Mouse (Mus musculus) stomach, embryonic 16.5 days (tissue): ENCODE measurements around the gene Plppr5. TPM values are rescaled to one million over a fixed set of nuclear protein-coding genes. Genes with fewer than 3 reads are reported as not detected.

Experiments
- ATAC-seq: fragments of 200-750 bp; cut with Nextera tagmentation; 2 replicates; pipeline ENCODE4 v1.8.0; 2017; ENCODE audit warnings: moderate number of reproducible peaks, moderate TSS enrichment; ENCODE audit not compliant: insufficient read depth, low FRiP score
- H3K27ac ChIP-seq: fragments of 300-500 bp; sonication (generic); 2 replicates; pipeline ENCODE4 v1.5.1; 2014; ENCODE audit warnings: low read length
- H3K27me3 ChIP-seq: fragments of 300-500 bp; sonication (generic); 2 replicates; pipeline ENCODE4 v1.6.1; 2014; ENCODE audit warnings: low read length, control low read depth, mixed read lengths; ENCODE audit not compliant: control insufficient read depth, insufficient read depth
- H3K36me3 ChIP-seq: fragments of 300-500 bp; sonication (generic); 2 replicates; pipeline ENCODE4 v1.6.1; 2014; ENCODE audit warnings: low read length; ENCODE audit not compliant: control insufficient read depth, insufficient read depth
- H3K4me1 ChIP-seq: fragments of 300-500 bp; sonication (generic); 2 replicates; pipeline ENCODE4 v1.6.1; 2014; ENCODE audit warnings: low read length, control low read depth, mixed read lengths; ENCODE audit not compliant: control insufficient read depth, insufficient read depth
- H3K4me2 ChIP-seq: fragments of 300-500 bp; sonication (generic); 2 replicates; pipeline ENCODE4 v1.6.1; 2014; ENCODE audit warnings: low read depth, low read length, mixed read lengths
- H3K4me3 ChIP-seq: fragments of 300-500 bp; sonication (generic); replicated peaks from 2 replicates; pipeline ENCODE4 v1.5.1; 2014; ENCODE audit warnings: mild to moderate bottlenecking, low read length
- H3K9ac ChIP-seq: fragments of 300-500 bp; sonication (generic); 2 replicates; pipeline ENCODE4 v1.6.1; 2014; ENCODE audit warnings: low read length
- H3K9me3 ChIP-seq: fragments of 300-500 bp; sonication (generic); replicated peaks from 2 replicates; pipeline ENCODE4 v1.6.1; 2016; ENCODE audit warnings: low read length, control low read depth; ENCODE audit not compliant: control insufficient read depth
- WGBS: fragments of 180-500 bp; shearing (Covaris S2); extraction: QIAGEN DNeasy Blood & Tissue Kit; methylation state at CpG from one replicate; pipeline ENCODE4 v1.1.7; 2014; 5-methylcytosine and 5-hydroxymethylcytosine counted together
- polyA plus RNA-seq: library from polyadenylated mRNA; unstranded; fragments of >200 nt; fragmentation: Nextera tagmentation; extraction: Ambion mirVana; gene quantifications from 2 replicates; pipeline ENCODE4 v1.2.1, GENCODE M21; 2015

Plppr5 gene
- polyA plus RNA-seq, 1 experiment from 2014 or later, result 2.3 TPM

GRCm38 (mm10) chr3:117603458-117603857 is 28.8 kb downstream of the Plppr5 start:
- Histone ChIP-seq H3K27me3 (no peaks in the 10 kb centered on the region), H3K4me1 (no peaks in the 10 kb centered on the region), H3K9me3 (no peaks in the 10 kb centered on the region), H3K4me3 (no peak overlapping the region), H3K4me2 (no peak overlapping the region), H3K9ac (no peak overlapping the region), H3K27ac (no peak overlapping the region), H3K36me3 (no peaks in the 10 kb centered on the region)
- no peak for ATAC-seq
- WGBS, result 72% methylated on average over 2 of the region's 2 CpGs

- Histone ChIP-seq H3K4me2 (no peak overlapping the region), H3K9me3 (no peaks in the 10 kb centered on the region), H3K4me3 (no peak overlapping the region), H3K27me3 (no peaks in the 10 kb centered on the region), H3K4me1 (no peaks in the 10 kb centered on the region), H3K27ac (peak overlapping the region; percentile 67), H3K36me3 (no peaks in the 10 kb centered on the region), H3K9ac (no peak overlapping the region)
- no peak for ATAC-seq
Measured at GRCm38 (mm10) chr3:117606383-117606782, 31.7 kb downstream of the Plppr5 start.

GRCm38 (mm10) chr3:117611453-117611852 is 36.8 kb downstream of the Plppr5 start:
- no peak overlapping the region for H3K4me2 ChIP-seq
- no peak overlapping the region for H3K27ac ChIP-seq
- H3K27me3 ChIP-seq, result no peaks in the 10 kb centered on the region
- no peak for ATAC-seq
- no peak overlapping the region for H3K4me3 ChIP-seq
- H3K36me3 ChIP-seq, result no peaks in the 10 kb centered on the region
- no peak overlapping the region for H3K9ac ChIP-seq
- H3K9me3 ChIP-seq, result no peaks in the 10 kb centered on the region
- 66% methylated on average over 5 of the region's 5 CpGs for WGBS
- no peaks in the 10 kb centered on the region for H3K4me1 ChIP-seq

GRCm38 (mm10) chr3:117614856-117615255 is 40.2 kb downstream of the Plppr5 start:
- no peaks in the 10 kb centered on the region for H3K36me3 ChIP-seq
- ATAC-seq, result no peak
- no peaks in the 10 kb centered on the region for H3K9me3 ChIP-seq
- no peaks in the 10 kb centered on the region for H3K27me3 ChIP-seq
- H3K27ac ChIP-seq, result no peak overlapping the region
- H3K4me3 ChIP-seq, result no peak overlapping the region
- no peak overlapping the region for H3K4me2 ChIP-seq
- WGBS, result 75% methylated on average over 1 of the region's 1 CpGs
- no peaks in the 10 kb centered on the region for H3K4me1 ChIP-seq
- H3K9ac ChIP-seq, result no peak overlapping the region

- 91% methylated on average over 13 of the region's 13 CpGs for WGBS
- Histone ChIP-seq H3K27ac (no peak overlapping the region), H3K4me3 (no peak overlapping the region), H3K36me3 (no peaks in the 10 kb centered on the region), H3K4me2 (no peak overlapping the region), H3K27me3 (no peaks in the 10 kb centered on the region), H3K4me1 (no peaks in the 10 kb centered on the region), H3K9me3 (no peaks in the 10 kb centered on the region), H3K9ac (no peak overlapping the region)
- no peak for ATAC-seq
Measured at GRCm38 (mm10) chr3:117625257-117626001, 50.8 kb downstream of the Plppr5 start.

- H3K9ac ChIP-seq, result no peak overlapping the region
- no peaks in the 10 kb centered on the region for H3K9me3 ChIP-seq
- H3K4me3 ChIP-seq, result no peak overlapping the region
- H3K36me3 ChIP-seq, result no peaks in the 10 kb centered on the region
- no peaks in the 10 kb centered on the region for H3K4me1 ChIP-seq
- H3K4me2 ChIP-seq, result no peak overlapping the region
- no peak for ATAC-seq
- H3K27me3 ChIP-seq, result no peaks in the 10 kb centered on the region
- H3K27ac ChIP-seq, result no peak overlapping the region
- 60% methylated on average over 3 of the region's 3 CpGs for WGBS
Measured at GRCm38 (mm10) chr3:117628799-117629198, 54.2 kb downstream of the Plppr5 start.

GRCm38 (mm10) chr3:117630332-117630731 is 55.7 kb downstream of the Plppr5 start:
- Histone ChIP-seq H3K27ac (no peak overlapping the region), H3K27me3 (no peaks in the 10 kb centered on the region), H3K9ac (no peak overlapping the region), H3K9me3 (no peaks in the 10 kb centered on the region), H3K36me3 (no peaks in the 10 kb centered on the region), H3K4me1 (no peaks in the 10 kb centered on the region), H3K4me3 (no peak overlapping the region), H3K4me2 (no peak overlapping the region)
- WGBS, result 37% methylated on average over 2 of the region's 2 CpGs
- no peak for ATAC-seq

GRCm38 (mm10) chr3:117648612-117649011 is 74.0 kb downstream of the Plppr5 start:
- H3K4me1 ChIP-seq, result no peaks in the 10 kb centered on the region
- no peaks in the 10 kb centered on the region for H3K9me3 ChIP-seq
- H3K36me3 ChIP-seq, result no peaks in the 10 kb centered on the region
- H3K4me2 ChIP-seq, result no peak overlapping the region
- H3K27me3 ChIP-seq, result no peaks in the 10 kb centered on the region
- 61% methylated on average over 8 of the region's 8 CpGs for WGBS
- no peak overlapping the region for H3K27ac ChIP-seq
- no peak for ATAC-seq
- H3K9ac ChIP-seq, result no peak overlapping the region
- H3K4me3 ChIP-seq, result no peak overlapping the region

- no peak overlapping the region for H3K9ac ChIP-seq
- no peak overlapping the region for H3K27ac ChIP-seq
- H3K4me3 ChIP-seq, result no peak overlapping the region
- H3K4me1 ChIP-seq, result no peaks in the 10 kb centered on the region
- no peak overlapping the region for H3K4me2 ChIP-seq
- 67% methylated on average over 1 of the region's 1 CpGs for WGBS
- no peaks in the 10 kb centered on the region for H3K27me3 ChIP-seq
- no peaks in the 10 kb centered on the region for H3K9me3 ChIP-seq
- ATAC-seq, result no peak
- H3K36me3 ChIP-seq, result no peaks in the 10 kb centered on the region
Measured at GRCm38 (mm10) chr3:117664316-117664715, 89.7 kb downstream of the Plppr5 start.
